Mouse (Mus musculus) kidney, postnatal 10 days (tissue): ENCODE data around the gene Cnnm4.

Experiments
- DNase-seq: peaks from one replicate; pipeline ENCODE4 v3.0.0; 2021; ENCODE audit warnings: mixed read lengths

Gene Cnnm4

DNA sequence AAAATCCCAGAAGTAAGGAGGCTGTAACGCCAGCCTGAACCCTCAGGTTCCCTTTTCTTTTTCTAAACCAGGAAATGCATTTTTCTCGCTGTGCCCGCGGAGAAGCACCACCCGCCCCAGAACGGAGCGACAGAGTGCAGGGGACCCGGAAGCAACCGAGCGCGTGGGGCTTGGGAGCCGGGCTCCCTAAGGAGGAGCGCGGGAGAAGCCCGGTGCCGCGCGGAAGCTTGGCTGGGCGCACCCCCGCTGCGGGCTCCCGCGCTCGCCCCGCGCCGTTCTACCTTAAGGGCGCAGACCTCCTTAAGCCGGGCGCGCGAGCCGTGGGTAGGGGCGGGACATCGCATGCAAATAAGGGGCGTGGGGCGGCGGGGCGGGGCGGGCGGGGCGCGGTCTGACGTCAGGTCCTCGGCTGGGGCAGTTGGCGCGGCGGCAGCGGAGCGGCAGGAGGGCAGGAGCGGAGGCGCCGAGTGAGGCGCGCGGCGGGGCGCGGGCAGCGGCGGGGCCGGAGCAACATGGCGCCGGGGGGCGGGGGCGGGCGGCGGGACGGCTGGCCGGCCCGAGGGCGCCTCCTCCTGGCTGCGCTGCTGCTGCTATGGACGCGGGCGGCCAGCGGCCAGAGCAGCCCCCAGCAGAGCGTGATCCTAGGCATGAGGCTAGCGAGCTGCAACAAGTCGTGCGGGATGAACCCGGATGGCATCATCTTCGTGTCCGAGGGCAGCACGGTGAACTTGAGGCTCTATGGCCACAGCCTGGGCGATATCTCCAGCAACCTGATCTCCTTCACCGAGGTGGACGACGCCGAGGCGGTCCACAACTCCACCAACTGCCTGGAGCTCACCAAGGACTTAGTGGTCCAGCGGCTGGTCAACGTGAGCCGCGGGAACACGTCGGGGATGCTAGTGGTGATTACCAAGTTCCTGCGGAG is at the start of gene Cnnm4:
Gene Cnnm4, plus strand, starts transcription at position 440 of the 925 bp plus-strand sequence.
- peak; percentile 94 for DNase-seq

DNA sequence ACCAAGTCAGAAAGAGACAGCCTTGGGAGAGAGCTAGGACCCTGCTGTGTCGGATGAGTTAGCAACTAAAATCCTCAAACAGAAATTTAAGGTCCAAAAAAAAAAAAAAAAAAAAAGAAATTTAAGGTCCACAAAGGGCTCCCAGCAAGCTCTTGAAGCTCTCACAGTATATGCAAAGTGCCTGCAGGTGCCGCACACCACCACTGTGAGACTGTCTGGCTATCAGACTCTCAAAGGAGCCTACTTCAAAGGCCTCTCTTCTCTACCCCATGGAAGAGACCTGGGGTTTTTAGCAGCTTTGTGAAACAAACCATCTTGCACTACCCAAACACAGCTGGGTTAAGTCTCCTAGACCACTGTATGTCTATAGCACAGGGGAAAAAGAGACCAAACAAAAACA is 41.9 kb upstream of the Cnnm4 start:
- DNase-seq, result no peak

DNA sequence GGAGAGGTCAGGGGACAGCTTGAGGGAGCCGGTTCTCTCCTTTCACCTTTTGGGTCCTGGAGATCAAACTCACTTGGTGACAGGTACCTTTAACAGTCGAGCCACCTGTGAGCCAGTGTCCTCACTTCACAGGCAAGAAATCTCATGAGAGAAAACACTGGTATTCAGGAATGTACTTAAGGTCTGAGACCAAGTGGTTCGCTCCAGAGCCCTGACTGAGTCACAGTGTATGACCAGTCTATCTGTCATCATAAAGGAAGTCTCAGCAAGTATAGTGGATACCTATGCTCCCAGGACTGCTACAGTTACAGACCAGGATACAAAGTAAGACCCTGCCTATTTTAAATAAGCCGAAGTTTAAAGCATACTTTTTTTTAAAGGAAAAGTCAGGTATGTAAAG is 38.4 kb upstream of the Cnnm4 start:
- DNase-seq, result no peak

DNA sequence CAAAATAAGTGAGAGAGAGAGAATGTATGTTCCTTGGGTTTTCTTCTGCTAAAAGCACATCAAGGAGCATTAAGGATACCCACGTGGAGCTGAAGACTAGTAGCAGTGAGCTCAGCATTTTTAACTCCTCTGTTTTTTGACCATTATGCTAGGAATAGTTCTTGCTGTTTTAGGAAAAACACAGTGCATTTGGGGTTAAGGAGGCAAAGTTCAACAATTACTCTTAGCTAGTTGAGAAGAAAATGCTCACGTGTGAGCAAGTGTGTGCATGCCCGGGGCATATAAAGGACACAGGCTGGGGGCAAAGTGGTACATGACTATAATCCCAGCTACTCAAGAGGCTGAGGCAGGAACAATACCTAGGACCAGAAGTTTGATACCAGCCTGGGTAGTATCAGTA is 37.8 kb upstream of the Cnnm4 start:
- DNase-seq, result no peak

DNA sequence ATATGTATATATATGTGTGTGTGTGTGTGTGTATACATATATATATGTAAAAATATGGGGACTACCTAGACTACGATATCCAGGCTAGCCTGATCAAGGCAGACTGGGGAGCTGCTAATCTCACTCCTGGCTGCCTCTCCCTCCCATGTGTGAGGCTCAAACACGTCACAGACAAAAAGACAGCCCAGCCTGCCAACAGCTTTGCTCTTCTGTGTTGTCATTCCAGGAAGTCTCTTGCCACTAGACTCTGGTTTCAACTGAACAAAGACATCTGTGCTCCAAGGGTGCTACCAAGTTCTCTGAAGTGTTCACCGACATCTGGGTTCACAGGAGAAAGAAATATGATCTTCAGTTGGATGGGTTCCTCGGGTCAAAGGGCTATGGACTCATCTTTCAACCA is 36.3 kb upstream of the Cnnm4 start:
- no peak for DNase-seq

DNA sequence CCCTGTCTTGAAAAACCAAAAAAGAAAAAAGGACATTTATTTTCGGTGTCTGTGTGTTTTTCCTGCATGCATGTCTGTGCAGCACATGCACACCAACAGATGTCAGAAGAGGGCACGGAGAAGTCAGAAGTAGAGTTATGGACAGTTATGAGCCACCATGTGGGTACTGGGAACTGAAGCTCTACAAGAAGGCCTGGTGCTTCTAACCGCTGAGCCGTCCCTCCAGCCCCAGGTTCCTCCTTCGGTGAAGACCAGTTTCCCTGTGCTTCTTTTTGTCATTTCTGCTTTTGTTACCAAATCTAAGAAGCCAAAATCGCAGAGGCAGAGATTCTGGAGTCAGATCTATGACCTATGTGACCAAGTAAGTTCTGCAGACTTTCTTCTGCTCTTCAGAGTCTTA is 34.9 kb upstream of the Cnnm4 start:
- no peak for DNase-seq

DNA sequence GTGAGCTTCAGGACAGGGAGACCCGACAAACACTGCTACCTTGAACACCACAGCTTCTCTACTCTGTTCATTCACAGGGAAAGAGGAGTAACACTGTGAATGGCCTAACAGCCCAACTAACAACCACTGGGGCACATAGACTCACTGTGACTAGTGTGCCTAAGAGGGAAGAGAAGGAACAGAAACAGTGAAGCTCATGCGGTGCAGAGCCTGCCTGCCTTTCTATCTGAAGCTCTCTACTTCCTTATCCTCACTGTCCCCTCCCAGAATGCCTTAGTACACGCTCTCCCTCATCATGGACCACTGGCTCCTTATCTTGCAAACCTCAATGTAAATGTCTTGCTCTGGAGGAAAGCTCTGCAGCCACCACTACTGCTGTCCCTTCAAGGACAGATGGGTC is 34.2 kb upstream of the Cnnm4 start:
- no peak for DNase-seq

DNA sequence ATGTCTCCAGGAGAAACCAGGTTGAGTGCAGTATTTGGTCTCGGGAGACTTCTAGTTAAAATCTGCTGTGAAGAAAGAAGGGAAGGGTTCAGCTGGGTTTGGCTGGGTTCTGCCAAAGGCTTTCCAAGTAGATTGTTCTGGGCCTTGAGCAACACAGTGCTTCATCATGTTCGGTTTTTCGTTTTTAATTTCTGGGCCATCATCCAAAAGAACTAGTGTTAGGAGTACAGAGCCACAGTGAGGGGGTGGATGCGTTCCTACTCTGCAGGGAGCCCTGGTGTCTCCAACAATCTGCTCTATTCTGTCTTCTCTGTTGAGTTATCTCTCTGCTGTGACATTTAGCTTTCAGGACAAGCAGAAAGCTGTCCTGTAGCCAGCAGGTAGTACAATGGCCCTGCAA is 30.3 kb upstream of the Cnnm4 start:
- DNase-seq, result no peak

DNA sequence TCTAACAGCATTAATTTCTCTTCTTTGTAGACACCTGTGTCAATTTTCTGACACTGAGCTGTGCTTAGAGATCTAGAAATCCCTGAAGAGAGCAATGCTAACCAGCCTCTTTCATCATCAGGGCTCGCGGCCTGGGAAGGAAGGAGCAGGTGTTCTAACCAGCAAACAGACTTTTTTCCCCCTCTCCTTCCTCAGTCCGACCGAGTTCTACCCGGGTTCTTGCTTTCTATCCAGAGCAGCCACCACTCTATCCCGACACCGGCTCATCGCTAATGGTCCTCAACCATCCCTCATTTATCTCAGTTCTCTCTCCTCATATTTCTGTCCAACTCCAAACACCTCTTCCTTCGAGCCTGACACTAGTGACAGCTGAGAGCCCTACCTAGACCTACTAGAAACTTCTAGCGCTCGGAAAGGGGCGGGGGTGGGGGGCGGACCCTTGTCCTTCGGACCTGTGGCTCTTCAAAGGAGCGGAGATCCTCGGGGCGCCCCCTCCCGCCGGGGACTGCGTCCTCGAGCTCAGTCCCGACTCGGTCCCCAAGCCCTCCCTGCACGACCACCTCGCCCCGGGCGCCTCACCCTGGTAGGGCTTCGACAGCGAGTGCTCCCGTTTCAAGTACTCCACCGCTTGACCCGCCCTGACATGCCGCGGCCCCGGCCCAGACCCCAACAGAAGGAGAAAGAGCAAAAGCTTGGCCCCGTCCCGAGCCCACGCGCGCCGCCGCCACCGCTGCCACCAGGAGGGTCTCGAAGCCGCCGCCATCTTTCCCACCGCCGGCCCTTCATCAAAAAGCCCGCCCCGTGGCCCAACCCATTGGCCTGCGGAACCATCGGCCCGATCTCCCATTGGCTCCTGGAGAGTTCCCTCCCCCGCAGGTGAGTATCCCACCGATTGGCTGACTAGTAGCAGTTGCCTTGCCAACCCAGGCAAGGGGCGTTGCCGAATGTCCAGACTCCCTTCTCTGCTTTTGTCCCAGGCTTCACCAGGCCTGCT is 26.7 kb upstream of the Cnnm4 start, which contains the start of gene Lman2l:
Gene Lman2l, minus strand, starts transcription at position 801 of the 994 bp plus-strand sequence.
- peak; percentile 98 for DNase-seq

DNA sequence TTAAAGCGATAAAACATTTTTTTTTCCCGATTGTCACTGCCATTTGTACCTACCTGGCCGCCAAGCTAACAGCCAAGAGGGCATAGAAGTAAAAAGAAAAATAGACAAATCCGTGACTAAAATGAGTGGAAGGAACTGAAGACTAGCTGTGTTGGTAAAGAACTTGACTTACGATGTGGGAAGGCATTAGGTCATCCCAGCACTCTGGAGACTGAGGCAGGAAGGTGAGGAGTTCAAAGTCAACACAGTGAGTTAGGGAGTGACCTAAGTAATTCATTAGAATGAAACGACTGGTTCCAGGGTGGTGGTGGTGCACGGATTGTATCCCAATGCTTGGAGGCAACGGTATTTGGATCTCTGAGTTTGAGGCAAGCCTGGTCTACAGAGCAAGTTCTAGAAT is 25.9 kb upstream of the Cnnm4 start:
- no peak for DNase-seq

DNA sequence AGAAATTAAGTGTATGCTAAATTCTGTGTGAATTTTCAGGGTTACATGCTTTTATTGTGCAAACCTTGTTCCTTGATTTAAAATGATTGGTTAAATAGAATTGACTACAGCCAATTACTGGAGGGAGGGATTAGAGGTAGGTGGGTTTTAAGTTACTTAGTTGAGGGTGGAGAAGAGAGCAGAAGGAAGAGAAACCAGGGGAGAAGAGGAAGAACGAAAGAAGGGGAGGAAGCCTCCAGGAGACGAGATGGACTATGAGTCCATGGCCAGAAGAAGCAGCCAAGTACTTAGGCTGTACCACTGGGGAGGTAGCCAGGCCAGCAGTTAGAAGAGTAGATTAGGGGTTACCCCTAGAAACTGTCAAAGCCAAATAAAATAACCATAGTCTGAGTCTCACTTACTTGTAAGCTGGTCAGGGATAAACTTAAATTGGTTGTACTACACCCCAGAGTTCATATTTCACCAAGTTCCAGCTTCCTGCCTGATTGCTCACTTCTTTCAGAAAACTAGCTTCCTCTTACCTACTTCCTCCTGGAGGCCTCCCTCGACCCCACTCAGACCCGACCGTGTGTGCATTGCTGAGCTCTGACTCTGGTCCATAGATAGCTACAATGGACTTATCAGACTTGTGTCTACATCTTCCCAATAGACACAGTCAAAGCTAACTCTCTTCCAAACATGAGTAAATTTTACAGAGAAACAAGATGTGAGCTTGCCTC is 25.2 kb upstream of the Cnnm4 start:
- no peak for DNase-seq

DNA sequence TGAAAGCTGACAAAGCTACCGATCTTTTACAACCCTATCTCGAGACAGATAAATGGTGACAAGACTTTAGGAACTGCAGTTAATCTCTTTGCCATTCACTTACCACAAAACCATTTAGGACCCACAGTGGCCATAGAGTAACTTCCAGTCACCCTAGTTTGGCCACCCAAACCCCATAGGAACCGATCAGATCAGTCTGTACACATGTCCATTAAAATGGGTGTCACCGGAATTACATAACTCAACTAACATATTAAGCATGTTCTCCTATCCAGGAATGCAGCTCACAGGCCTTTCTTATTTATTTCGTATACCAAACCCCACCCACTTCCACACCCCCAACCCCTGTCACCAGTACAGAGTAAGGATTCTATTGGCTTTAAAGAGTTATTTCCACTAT is 24.6 kb upstream of the Cnnm4 start:
- no peak for DNase-seq

DNA sequence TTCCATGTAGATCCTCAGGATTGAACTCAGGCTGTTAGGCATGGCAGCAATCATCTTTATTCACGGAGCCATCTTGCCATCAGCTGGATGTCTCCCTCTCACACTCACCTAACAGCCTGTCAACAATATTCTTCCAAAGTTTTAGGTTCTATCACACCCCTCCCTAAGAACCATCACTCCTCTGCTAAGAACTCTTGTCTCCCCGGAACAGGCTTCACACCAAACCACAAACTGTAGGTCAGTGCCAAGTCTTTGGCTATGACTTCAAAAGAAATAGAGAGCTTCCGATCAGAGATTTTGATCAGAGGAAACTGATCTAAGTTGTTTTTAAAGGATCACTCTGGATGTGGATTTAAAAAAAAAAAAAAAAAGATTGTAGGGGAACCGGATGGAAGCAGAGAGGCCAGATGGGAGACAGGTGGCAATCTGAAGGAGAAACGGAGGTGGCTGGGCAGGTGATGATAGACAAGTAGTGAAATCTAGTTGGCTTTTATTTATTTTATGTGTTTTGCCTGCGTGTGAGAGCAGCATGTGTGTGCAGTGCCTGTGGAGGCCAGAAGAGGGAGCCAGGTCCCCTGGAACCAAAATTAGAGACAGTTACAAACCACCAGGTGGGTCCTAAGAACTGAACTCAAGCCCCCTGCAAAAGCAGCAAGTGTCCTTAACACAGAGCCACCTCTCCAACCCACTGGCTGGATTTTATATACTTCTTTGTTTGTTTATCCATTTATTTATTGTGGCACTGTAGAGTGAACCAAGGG is 17.2 kb upstream of the Cnnm4 start:
- no peak for DNase-seq

DNA sequence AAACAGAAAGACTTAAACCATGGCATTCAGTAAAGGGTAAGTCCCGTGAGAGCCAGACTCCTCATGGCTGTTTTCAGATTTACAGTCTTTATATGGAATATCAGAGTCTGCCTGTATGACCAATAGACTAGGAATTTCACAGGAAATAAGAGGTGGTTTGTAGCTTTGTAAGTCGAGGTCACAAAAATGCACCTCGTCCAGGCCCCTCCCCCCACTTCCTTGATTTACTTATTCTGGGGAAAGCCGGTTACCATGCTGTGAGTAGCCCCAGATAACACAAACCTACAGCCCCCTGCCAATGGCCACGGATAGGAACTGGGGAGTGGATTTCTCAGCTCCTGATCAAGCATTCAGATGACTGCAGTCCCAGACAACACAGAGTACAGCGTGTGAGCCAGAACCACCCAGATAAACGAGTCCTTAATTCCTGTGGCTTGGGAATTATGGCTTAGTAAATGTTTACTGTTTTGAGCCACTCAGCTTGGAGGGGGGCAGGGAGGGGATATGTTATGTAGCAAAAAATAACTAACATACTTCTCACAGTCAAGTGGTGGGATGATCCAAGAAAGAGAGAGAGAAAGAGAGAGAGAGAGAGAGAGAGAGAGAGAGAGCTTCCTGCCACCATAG is 13.9 kb upstream of the Cnnm4 start:
- no peak for DNase-seq

DNA sequence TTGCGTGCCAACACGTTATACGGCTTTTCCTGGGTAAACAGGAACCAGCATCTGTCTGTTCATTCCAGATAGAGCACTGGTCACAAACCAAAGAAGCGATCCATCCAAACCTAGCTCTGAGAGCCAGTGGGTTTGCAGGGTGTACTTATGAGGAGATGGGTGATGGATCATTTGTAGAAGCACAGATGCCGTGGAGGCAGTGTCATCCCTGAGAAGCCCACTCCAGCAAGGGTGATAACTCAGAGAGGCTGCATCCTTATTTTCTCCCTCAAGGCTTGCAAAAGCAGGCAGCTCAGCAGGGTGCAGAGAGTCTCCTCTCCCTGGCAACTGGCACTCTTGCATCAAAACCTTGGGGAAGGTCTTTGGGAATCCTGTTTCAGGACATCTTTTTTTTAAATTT is 13.3 kb upstream of the Cnnm4 start:
- DNase-seq, result no peak

DNA sequence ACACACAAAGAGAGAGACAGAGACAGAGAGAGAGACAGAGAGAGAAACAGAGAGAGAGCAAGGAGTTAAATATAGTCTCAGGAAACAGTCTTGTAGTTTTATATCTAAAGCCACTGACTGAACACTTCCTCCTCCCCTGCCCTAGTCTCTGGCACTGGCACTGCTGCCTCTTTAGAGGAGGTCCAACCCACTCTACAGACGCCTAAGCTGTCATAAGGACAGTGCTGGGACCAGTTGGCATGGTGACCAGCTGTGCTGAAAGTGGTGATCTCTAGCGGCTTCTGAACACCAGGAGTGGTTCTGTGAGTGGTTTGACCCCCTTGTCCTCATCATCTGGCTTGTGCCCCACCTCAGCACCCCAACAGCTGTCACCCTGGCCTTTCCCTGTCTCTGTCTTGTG is 9.6 kb upstream of the Cnnm4 start:
- DNase-seq, result no peak

DNA sequence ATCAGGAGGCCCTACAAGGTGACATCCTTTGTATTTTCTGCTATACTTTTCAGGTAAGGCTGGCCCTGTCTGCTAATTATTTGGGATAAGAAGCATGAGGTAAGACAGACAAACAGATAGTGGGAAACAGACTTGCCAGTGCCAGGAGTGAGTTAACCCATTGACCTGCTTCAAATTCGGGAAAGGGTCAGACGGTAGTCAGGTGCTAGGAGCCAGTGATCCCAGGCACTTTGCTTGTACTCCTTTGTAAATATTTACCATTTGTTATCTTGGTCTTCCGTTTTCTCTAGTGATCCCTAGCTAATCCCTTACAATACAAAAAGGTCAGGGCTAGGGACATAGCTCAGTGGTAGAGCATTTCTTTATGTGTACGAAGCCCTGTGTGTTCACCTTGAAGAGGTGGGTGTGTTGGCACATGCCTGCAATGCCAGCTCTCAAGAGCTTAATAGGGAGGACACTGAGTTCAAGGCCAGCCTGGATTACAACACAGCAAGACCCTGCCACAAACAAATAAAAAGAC is 5.7 kb upstream of the Cnnm4 start:
- no peak for DNase-seq

DNA sequence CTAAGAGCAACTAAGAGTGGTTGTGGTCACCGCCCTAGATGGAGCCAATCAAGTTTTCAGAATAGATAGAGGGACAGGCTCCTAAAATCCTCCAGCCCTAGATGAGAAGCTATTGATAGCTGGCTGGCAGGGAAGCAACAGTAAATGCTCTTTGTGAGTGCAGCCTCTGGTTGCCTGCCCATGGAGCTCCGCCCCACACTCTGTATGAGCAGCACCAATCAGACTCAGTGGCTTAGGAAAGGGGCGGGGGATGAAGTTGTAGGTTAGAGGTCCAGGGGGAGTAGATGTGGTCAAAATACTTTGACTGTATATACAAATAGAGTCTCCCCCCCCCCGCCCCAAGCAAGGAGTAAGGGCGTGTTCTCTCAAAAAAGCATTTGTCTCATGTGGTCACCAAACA is 4.0 kb upstream of the Cnnm4 start:
- no peak for DNase-seq

DNA sequence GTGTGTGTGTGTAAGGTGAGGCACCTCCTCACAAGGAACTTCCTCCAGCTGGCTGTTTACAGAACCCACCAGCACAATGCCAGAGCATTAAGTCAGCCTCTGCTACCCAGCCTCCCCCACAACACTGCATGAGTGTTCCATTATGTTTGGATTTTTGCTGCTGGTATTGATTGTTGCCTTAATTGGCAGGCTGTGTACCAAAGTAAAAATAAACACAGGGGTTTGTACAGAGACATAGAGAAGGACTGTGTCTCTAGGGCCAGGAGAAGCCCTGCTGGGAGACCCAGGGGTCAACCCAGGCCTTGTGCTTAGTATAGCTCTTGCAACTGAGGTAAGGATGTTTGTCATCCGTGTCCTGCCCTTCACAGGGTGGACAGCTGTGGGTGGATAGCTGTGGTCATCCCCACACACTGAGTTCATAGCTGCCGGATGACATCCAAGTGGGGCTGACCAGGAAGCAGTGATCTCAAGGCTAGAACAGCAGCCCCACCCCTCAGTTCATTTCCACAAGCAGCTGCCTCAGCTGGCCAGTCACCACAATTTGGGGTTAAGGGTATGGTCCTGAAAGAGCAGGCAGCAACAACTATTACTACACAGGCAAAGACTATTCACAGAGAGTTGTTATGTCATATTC is 1.5 kb upstream of the Cnnm4 start:
- no peak for DNase-seq

DNA sequence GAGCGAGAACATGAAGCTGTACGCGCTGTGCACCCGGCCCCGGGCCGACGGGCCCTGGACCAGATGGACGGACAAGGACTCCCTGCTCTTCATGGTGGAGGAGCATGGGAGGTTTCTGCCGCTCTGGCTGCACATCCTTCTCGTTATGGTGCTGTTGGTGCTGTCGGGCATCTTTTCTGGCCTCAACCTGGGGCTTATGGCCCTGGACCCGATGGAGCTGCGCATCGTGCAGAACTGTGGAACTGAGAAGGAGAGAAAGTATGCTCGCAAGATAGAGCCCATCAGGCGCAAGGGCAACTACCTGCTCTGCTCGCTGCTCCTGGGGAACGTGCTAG is 653 bp downstream of the Cnnm4 start:
- no peak for DNase-seq

DNA sequence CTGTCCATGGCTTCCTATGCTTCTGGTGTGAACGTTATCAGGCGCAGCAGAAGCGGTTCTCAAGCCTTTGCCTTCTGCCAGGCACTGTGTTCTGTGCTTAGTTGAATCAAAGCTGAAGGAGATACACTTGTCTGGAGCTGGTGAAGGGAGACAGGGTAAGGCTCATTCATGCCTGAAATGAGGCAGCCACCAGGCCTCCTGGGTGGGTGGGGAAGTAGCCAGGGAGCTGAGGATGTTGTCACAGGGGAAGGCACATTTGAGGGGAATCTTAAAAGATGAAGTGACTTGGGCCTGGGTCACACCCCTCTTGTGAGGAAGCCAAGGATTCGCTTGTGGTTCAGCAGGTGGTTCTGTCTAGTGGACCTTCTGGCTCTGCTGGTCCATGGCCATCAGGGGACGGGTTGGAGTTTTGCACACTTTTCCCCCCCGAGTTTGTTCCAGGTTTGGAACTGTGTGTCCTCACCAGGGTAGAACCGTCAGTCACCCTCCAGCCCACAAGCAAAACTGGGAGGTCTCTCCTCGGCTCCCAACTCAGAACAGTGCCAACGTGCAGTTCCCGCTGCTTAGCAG is 1.9 kb downstream of the Cnnm4 start:
- DNase-seq, result no peak
